Mouse (Mus musculus) liver, postnatal 0 days (tissue): ENCODE measurements around the gene Fggy.

Experiments used
- CTCF ChIP-seq: sonication (generic); IDR thresholded peaks from 2 replicates; pipeline ENCODE4 v1.5.1; 2016; ENCODE audit warnings: antibody characterized with exemption, low read depth
- EP300 ChIP-seq: IDR thresholded peaks from 2 replicates; pipeline ENCODE4 v1.6.1; 2016; ENCODE audit warnings: antibody characterized with exemption, low read depth, mild to moderate bottlenecking

DNA sequence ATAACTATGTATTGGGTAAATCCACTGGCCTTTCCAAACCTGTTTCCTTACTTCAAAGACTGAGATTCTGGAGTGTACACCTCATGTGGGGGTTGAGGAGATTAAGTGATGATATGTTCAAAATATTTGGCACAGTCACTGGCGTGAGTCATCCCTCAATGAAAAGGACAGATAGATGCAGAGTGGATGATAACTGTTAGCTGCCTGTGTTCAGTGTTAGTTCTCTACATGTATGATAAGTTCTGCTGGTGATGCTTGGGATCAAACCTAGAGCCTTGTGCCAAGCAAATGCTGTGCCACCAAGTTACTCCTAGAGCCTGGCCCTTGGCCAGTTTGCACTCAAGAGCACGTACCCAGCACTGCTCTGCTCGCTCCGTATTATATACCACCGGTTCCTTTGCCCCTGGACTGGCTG lies 304.4 kb downstream of the Fggy start:
- TF ChIP-seq EP300 (no peak), CTCF (no peak)
